Mouse (Mus musculus): ENCODE measurements at regions not wholly inside any gene's neighbourhood (a gene's known extent, or its start where the extent isn't known, plus 50 kb on each side); places are given as distances from the start of the nearest gene placed in this dataset.

DNA sequence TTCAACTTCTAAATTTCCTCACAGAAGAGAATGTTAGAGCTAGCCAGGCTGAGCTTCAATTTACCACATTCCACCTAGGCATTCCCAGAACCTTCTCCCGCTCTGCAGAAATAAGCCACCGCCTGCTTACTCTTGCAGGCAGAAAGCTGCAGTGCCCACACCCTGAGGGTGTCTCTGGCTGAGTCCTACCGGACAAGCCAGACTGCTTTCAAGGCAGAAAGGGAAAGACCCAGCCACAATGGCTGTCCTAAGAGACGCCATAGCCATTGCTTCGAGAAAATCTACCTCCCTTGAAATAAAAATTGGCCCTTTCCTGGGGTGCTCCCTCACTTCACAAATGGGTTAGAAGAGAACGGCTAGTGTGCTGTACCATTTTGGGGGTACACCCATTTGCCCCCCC, 488.1 kb downstream of the Prss52 start:
- TF ChIP-seq CTCF (IDR thresholded peaks at IDR 0.05; ENCODE audit: low read depth, low read length), result no peak
- no peak for TF ChIP-seq POLR2A (IDR thresholded peaks at IDR 0.05; ENCODE audit: borderline replicate concordance, low read depth, low read length)

All from bone marrow macrophage, adult 2 months (primary cell).